Mouse (Mus musculus): ENCODE data around the gene Slc6a6.

DNA sequence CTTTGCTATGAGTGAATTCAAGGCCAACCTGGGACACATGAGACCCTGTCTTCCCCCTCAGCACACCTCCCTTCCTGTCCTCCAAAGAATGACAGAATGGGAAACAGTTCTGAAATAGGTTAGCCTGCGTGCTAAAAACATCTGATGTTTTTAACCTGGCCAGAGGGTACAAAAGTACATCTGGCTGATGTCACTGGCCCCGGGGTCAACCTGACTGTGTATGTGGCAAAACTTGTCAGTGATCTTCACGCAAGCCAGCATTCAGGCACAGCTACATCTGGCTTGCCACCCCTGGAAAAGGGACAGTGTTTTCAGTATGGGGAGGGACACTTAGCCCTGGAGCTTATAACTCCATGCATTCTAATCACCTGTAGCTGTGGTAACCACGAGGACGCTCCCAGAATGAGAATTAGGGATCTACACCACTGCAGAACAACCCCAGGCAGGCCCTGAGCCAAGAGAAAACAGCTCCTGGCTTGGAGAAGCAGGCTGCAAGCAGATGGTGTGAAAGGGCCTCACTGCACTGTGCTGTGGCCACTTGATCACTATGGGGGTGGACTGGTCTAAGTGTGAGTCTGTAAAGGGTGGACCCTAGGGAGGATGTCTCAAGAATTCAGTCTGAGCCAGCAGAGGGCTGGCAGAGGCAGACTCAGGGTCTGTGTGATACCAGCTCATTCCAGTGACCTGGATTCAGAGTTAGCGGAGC lies 35.3 kb downstream of the Slc6a6 start:
- TF ChIP-seq CTCF (IDR thresholded peaks at IDR 0.05; ENCODE audit: control insufficient read depth, insufficient read depth, insufficient replicate concordance, low read depth, low read length) = no peak
- TF ChIP-seq POLR2A (IDR thresholded peaks at IDR 0.05; ENCODE audit: control insufficient read depth, low read depth, low read length) = no peak

All from testis, adult 2 months (tissue).